Mouse (Mus musculus): Measurements from ENCODE around the gene Ctcf.

- TF ChIP-seq CHD2 (IDR thresholded peaks at IDR 0.05; ENCODE audit: low read depth, low read length) (no peak), HCFC1 (IDR thresholded peaks at IDR 0.05; ENCODE audit: borderline replicate concordance, insufficient read depth, low read length) (no peak), ZNF384 (IDR thresholded peaks at IDR 0.05; ENCODE audit: low read depth, low read length) (no peak), ZC3H11A (IDR thresholded peaks at IDR 0.05; ENCODE audit: borderline replicate concordance, low read depth, low read length) (no peak), MAFK (IDR thresholded peaks at IDR 0.05; ENCODE audit: insufficient read depth, low read depth, low read length) (no peak)
Observed at GRCm38 (mm10) chr8:105690978-105691377, 54.6 kb downstream of the Ctcf start.

Measured in ES-E14 (cell line).